Mouse (Mus musculus) cerebral cortex, adult 2 months (tissue): ENCODE data around the gene Arg1.

Experiments
- WGBS: fragments of 180-500 bp; shearing (Covaris S2); methylation state at CpG from one replicate; pipeline ENCODE4 v1.1.7; 2018; 5-methylcytosine and 5-hydroxymethylcytosine counted together

The Arg1 gene

DNA sequence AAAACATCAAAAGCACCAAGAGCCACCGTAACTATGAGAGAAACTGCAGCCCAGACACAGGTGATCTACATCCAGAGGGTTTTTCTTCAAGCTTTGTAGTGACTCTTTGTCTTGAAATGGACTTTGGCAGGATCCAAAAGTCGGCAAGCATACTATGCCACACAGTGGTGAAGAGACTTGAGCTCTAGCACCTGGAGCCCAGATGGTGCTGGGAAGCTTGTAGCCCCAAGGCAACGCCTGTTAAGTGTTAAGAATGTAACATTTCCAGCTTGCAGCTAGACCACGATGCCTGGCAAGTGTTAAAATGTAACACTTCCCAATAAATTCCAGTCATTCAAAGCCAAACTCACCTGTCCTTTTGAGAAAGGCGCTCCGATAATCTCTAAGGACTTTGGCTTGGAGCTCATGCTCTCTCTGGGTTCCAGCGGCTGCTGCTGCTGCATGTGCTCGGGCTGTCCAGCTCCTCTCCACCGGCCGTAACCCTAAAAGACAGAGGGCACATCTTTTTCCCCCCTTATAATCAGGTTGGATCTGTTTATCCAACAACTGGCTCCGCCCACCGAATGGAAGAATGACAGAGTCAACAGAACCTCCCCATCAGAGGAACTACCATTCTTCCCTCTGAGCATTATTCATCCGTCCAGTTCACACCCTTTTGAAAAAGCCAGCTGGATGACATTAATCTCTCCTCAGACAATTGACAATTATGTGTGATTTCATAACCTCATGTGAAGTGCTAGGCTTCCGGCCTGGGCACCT lies at the start of gene Arg1:
Gene Arg1 (minus strand): TSS at position 523 of the 759 bp plus-strand sequence.
- WGBS = 69% methylated on average over 14 of the region's 14 CpGs

DNA sequence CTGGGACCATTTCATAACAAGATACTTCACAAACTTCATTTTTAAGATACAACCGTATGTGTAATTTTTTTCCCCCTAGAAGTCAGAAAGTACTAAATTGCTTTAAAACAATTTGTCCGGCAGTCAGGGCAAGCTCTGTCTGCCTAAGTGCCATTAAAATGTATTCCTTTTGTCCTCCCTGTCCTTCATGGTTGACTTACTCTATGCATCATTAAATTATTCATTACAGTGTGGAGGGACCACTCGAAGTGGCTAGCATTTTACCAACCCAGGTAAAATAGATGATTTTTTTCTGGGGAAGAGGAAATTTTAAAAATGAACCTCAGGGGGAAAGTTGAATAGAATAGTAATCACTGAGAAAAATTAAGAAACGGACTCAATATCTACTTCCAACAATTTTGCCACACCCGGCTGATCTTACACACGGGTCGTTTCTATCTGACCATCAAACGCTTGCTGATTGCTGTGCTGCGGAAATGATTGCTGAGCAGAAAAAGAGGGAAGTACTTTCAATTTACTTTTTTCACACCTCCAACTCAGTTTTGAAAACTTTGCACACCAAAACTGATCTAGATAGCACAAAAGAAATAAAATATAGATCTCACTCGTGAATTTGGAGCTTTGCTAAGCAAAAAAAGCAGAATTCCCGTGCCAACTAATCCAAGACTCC lies 46.7 kb upstream of the Arg1 start:
- 87% methylated on average over 11 of the region's 11 CpGs for WGBS

DNA sequence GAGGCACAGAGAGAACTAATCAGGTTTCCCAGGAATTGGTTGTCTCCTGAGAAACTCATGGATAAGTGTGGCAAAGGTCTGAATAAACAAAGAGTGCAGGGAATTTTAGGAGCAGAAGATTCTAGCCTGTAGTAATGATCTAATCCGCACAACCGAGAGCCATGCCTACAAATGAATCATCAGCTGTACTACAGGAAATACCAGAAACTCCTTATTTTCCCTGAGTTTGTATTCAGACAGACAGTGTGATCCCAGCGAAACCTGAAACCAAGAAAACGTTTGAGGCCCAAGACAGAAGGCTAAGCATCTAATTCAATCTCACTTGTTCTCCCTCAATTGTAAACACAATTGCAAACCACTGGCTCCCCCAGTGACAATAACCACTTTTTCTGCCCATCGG lies 46.1 kb upstream of the Arg1 start:
- WGBS = 59% methylated on average over 5 of the region's 5 CpGs

DNA sequence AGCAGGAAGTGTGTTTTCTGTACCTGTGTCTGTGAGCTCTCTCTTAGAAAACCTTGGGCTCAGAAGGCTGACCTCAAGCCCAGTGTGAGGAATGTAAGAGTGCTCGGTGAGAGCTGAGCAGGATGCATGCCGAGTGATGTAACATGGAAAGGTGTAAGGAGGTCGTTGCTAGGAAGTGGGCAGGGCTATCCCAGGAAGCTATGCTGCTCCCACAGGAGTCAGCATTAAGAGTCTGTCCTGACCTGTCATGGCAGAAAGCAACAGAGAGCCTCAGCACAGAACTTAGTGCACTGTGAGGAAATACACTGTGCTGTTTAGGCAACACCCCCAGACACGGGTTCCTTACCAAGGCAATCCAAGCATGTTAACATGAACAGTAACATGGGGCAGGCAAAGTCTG lies 45.6 kb upstream of the Arg1 start:
- WGBS = 58% methylated on average over 4 of the region's 4 CpGs

DNA sequence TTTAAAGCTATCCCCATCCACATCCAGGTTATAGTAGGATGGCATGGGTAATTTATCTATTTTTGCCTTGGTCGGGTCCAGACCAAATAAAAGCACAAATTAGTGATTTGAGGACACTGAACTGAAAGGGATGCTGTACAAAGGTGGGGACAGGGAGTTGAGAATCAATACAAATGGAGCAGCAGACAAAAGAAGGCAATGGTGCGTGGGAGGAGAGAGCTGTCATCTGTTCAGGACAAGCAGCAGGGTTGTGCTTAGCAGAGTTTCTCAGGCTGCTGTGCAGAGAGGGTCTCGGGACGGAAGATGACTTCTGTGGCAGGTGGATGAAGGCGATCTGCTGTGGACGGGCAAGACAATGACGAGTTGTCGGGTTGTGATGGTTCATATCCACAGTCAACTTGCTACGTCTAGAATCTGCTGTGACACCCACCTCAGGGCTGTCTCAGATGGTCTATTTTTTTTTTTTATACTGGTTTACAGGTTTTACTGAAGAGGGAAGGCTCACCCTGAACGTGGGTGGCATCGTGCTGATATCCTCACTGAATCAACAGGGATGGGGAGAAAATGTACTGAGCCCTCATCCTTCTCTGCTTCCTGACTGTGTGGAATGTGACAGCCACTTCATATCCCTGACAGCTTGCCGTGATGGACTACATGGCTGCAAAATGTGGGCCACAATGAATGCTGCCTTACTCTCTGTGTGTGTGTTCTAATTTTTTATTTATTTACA lies 38.7 kb upstream of the Arg1 start:
- 60% methylated on average over 12 of the region's 12 CpGs for WGBS

DNA sequence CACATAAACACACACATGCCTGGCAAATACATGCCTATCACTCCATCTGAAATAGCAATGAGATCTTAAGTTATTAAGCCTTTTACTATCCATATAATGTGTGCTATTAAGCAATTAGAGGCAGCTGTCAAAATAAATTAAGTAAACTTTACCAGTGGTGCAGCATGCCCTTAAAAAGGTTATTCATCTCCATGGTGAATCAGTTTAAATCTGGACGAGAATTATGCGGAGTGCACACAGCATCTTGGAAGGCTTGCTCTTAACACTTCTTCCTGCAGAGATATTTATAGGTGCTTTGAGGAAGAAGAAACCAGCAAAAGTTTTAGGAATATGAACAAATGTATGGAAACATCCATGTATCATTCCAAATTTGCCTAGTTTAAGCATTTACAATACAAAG lies 34.6 kb upstream of the Arg1 start:
- WGBS = 26% methylated on average over 2 of the region's 2 CpGs

DNA sequence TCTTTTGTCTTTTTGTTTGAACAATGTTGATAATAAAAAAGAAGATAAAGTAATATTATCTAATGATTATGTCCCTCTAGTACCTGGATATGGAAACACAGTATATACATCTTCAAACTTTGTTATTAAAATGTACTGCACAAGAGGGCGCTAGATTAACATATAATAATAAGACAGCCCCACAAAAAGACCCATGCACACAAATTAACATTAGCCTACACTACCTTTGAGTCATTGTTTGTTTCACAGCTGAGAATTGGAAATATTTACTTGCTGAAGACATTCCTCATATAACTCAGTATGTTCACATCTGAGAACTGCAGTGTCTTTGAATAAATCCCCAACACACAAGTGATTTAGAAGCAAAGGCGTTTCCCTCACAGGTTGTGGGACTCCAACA lies 33.8 kb upstream of the Arg1 start:
- WGBS = 28% methylated on average over 2 of the region's 2 CpGs

DNA sequence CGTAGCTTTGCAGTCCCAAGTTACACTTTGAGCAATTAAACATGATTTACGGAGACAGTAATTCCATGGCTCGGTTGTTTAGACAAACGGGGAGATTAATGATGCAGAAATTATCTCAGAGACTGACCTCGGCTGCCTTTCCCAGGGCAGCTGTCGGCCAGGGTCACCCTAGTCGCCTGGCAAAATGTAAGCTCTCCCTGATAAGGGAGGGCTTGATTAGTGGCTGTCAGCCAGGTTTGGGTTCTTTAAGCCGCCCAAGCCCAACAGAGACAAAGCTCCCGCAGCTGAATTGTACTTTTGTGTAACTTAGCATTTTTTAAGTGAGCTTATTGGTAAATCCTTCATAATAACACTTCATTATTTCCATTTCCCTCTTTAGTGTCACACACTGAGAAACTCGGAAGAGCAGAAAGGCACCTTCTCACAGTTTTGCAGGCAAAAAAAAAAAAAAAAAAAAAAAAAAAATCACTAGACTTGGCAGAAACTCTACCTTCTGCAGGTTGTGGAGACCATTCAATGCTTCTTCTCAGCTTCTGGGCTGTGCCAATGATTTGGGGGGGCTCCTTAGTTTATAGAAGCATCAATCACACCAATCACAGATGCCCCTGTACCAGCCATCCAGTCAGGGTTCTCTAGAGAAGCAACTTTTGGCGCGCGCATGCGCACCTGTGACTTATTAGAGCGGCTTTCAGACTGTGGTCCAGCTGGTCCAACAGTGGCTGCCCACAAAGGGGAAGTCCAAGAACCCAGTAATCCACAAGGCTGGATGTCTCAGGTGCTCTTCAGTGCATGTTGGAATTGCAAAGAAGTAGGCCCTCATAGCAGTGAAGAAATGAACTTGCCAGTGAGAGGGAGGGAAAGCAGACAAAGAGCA lies 32.0 kb upstream of the Arg1 start:
- WGBS = 66% methylated on average over 15 of the region's 15 CpGs

DNA sequence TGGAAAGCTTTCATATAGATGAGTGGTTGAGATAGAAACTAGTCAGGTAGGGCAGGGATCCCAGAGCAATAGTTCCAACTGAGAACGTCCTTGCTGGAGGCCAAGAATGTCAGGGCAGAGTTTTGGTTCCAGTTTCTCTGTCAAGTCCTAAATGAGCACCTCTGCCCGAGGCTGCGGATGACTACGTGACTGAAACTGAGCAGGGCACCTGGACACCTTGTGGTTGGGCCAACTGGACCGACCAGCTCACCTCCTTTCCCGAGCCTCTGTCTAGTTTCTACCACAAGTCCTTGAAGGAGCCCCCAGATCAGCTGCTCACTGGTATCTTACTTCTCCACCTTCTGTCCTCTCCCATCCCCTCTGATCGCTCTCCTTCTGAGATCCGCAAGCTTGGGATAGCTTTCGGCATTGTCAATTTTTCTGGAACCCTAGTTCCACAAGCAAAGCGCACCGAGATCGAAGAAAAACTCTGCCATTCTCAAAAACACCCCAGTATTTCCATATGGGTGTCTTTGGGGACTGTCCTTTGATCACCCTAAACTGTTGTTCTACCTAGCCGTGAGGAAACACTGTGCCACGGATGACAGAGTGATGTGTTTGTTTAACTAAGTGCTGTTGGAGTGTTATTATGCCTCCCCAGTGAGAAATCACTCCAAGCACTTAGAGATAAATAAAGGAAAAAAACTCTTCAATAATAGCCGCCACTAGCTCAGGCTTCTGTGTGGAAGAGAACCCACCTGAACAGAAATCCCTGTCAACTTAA lies 31.2 kb upstream of the Arg1 start:
- WGBS = 87% methylated on average over 15 of the region's 15 CpGs

DNA sequence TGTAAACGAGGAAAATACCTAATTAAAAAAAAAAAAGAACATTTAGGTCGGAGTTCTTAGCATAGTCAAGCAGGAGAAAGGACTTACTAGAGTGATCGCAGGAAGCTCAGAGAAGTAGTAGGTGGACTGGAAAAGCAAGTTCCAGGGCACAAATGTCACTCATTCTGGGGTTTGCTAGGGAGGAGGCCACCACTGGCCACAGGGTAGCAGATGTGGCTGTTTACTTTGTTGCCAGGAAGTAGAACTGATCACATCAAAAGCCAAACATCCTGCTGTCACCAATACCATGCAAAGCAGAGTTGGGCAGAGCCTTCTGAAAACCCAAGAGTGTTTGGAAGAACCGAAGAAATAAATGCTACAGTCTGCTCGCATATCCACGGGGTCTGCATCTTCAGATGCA lies 26.6 kb upstream of the Arg1 start:
- WGBS = 88% methylated on average over 6 of the region's 6 CpGs

DNA sequence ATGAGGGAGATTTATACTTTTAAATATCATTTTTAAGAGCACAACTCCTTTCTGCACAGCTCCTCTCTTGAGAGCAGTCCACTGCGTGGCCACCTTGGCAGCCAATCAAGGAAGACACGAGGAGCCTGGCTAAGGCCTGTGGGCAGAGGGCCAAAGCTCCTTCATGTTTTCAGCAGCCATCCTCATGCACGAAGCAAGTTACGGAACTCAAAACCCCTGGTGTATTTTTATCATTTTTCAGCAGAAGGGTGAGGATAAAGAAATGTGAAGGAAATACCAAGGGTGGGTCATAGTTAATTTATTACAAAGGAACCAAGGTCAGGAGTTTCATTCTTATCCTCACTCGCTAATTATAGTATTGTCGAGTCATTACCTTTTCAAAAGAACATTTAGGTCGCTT lies 25.3 kb upstream of the Arg1 start:
- 71% methylated on average over 7 of the region's 7 CpGs for WGBS

DNA sequence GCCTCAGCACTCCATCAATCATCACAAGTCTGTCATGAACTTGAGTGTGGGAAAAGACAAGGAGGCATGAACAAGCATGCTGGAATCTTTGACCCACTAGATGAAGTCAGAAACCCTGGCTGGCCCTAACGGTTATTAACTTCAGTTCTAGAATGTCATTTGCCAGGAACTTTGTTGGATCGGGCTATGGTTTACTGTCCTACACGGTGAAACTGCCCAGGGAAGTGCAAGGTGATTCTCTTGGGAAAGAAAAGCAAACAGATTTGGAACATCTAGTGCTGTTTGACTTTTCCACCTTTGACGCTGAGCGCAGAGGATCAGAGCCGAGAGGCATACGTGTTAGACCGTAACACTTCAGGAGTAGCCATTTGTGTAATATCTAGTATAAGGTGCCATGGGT lies 24.3 kb upstream of the Arg1 start:
- WGBS = 97% methylated on average over 8 of the region's 8 CpGs

DNA sequence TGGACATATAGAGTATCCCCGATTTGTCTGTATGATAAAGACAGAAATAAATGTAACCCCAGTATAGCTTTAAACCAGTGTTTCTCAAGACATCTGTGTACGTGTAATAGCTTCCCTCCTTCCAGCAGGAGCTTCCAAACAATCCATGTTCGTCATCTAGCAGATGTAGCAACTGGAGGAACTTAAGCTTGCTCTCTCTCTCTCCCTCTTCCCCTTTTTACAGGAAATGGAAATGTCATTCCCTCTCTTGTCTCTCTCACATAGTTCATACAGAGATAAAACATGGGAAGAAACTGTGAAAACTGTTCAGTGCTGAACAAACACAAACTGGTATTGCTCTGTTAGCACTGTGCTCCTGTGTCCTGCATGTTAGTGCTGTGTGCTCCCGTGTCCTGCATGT lies 22.9 kb upstream of the Arg1 start:
- whole genome bisulfite sequencing = 67% methylated on average over 4 of the region's 4 CpGs

DNA sequence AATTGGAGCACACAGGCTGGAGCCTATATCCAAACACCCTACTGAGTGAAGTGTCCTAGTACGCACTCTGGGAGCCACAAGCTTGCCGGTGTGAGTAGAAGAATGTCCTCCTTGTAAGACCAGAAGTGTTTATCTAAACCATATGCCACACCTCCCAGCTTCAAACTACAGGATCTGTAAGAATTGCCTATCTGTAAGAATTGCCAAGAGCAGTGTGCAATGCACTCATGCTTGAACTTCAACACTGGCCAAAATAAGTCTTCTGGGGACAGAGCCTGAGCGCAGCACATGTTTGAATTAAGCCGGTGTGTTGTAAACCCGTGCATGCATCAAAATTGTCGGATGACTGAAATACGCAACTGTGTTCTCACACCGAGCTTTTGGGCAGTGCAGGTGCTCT lies 21.0 kb upstream of the Arg1 start:
- 85% methylated on average over 8 of the region's 8 CpGs for WGBS

DNA sequence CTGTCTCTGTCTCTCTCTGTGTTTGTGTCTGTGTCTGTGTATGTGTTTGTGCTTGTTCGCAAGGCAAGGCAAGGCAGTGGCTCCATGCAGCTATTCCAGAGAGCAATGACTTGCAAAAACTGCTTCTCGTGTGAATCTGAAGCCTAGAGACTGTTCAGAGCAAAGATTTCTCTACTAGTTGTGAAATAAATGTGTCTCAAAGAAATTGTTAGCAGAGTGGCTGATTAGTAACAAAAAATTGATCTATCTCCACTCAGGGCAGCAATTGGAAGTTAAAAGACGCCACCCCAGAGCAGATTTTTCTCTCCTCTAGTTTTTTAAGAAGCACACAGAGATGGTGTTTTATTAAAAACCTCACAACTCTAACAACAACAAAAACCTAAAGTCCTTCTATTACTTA lies 20.6 kb upstream of the Arg1 start:
- 85% methylated on average over 3 of the region's 3 CpGs for WGBS

DNA sequence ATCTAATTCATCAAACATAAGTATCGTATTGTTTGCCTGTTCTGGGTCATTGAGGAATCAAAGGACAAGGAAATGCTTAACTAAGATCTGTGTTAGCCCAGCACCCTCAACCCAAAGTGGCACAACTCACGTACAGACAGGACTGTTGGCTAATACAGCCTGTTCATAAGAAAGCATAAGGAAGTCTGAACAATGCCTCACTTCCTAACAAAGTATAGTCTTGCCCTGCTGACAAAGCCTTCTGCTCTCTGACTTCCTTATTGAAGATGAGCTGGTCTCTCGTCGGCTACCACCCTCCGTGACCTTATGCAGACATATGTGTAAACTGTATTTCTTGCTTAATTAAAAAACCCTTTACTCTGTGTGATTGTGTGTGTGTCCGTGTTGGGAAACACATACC lies 2.9 kb upstream of the Arg1 start:
- 77% methylated on average over 6 of the region's 6 CpGs for WGBS

DNA sequence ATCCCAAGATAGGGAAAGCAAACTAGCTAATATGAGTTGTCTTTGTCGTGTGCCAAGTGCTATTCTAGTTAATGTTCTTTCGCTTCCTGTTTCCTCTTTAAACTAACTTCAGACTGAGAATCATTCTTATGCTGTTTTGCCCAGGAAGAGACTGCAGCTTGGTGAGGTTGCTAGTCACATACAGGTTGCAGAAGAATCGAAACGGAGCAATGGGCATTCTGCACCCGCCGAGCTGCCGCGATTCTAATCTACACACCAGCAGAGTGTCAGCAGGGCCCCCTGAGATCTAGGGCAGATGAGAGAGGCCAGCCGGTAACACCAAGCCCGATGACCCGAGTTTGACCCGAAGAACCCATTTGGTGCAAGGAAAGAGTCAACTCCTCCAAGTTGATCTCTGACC lies 788 bp upstream of the Arg1 start:
- 43% methylated on average over 12 of the region's 12 CpGs for WGBS

DNA sequence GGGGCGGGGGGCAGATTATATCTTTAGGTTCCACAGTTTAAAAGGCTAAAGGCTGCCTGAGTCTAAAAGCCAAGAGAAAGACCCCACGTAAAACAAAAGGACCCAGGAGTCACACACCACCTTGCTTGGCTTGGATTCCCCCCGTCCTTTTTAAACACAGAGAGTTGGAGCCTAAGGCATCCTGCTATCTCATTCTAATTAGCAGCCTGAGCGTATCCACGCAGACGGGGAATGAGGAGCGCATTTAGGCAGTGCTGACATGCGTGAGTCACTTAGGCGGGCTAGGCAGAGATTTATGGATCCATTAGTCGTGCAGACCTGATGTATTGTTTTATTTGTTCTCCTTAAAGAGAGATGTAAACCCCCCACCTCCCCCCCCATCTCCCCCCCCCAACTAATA lies 904 bp downstream of the Arg1 start:
- WGBS = 48% methylated on average over 10 of the region's 10 CpGs

DNA sequence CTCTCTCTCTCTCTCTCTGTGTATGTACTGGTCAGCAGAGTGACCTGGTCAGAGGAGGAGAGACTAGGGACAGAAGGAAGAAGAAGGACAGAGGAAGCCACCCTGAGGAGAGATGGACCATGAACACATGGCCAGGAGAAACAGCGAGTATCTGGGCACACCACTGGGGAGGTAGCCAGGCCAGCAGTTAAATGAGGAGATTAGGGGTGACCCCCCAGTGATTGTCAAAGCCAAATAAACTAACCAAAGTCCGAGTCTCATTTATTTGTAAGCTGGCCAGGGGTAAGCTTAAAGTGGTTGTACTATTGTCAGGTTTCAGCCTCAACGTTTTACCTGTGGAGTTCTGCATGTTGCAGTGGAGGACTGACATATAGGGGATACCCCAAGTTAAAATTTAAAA lies 3.0 kb downstream of the Arg1 start:
- 76% methylated on average over 3 of the region's 3 CpGs for WGBS

DNA sequence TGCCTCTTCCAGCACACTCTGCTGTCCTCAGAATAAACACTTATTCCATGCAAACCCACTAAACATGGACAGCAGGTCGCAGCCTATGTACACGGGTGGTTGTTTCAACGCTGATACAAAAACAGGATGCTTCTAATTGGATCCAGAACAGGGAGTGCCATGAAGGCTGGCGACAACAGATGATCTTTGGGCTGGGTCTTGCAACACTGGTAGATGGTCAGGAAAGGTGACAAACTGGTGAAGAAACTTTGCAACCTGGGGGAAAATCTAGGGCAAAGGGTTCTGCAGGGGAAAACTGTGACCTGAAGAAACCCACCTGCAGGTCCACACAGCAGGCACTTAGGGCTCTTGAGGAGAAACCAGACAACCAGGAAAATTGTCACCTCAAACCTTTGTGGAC lies 4.3 kb downstream of the Arg1 start:
- 82% methylated on average over 4 of the region's 4 CpGs for WGBS

DNA sequence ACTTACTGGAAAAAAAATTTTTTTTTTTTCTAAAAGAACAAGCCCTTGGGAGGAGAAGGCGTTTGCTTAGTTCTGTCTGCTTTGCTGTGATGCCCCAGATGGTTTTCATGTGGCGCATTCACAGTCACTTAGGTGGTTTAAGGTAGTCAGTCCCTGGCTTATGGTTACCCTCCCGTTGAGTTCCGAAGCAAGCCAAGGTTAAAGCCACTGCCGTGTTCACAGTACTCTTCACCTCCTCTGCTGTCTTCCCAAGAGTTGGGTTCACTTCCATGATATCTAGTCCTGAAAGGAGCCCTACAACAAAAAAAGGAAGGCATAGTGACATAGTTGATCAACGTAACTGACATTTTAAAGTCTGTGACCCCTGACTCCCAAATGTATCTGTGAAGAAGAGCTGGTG lies 11.8 kb downstream of the Arg1 start:
- 92% methylated on average over 6 of the region's 6 CpGs for WGBS
